Mouse (Mus musculus) heart, embryonic 13.5 days (tissue): ENCODE results near the gene Neurog1. TPM values are rescaled to one million over a fixed set of nuclear protein-coding genes. Genes with fewer than 3 reads are reported as not detected.

Experiments used
- ATAC-seq: fragments of 200-750 bp; cut with Nextera tagmentation; 2 replicates; pipeline ENCODE4 v1.8.0; 2017; ENCODE audit warnings: moderate TSS enrichment; ENCODE audit not compliant: insufficient number of reproducible peaks, low FRiP score, low TSS enrichment; ENCODE audit errors: extremely low read depth
- H3K27ac ChIP-seq: fragments of 300-500 bp; sonication (generic); replicated peaks from 2 replicates; pipeline ENCODE4 v1.5.1; 2015; ENCODE audit warnings: moderate library complexity, mild to moderate bottlenecking, inconsistent platforms
- H3K27me3 ChIP-seq: fragments of 300-500 bp; sonication (generic); replicated peaks from 2 replicates; pipeline ENCODE4 v1.6.1; 2015; ENCODE audit warnings: mild to moderate bottlenecking, inconsistent platforms
- H3K36me3 ChIP-seq: fragments of 300-500 bp; sonication (generic); 2 replicates; pipeline ENCODE4 v1.6.1; 2015; ENCODE audit warnings: mild to moderate bottlenecking, inconsistent platforms
- H3K4me1 ChIP-seq: fragments of 300-500 bp; sonication (generic); 2 replicates; pipeline ENCODE4 v1.6.1; 2015; ENCODE audit warnings: inconsistent platforms
- H3K4me2 ChIP-seq: fragments of 300-500 bp; sonication (generic); 2 replicates; pipeline ENCODE4 v1.6.1; 2015; ENCODE audit warnings: inconsistent platforms, mild to moderate bottlenecking, moderate library complexity
- H3K4me3 ChIP-seq: fragments of 300-500 bp; sonication (generic); 2 replicates; pipeline ENCODE4 v1.5.1; 2015; ENCODE audit warnings: moderate library complexity, mild to moderate bottlenecking, inconsistent platforms
- H3K9ac ChIP-seq: fragments of 300-500 bp; sonication (generic); 2 replicates; pipeline ENCODE4 v1.6.1; 2015; ENCODE audit warnings: inconsistent platforms, mild to moderate bottlenecking, moderate library complexity
- H3K9me3 ChIP-seq: fragments of 300-500 bp; sonication (generic); 2 replicates; pipeline ENCODE4 v1.6.1; 2016; ENCODE audit warnings: inconsistent platforms
- WGBS: fragments of 180-500 bp; shearing (Covaris S2); methylation state at CpG from one replicate; pipeline ENCODE4 v1.1.7; 2015; ENCODE audit warnings: mixed read lengths; 5-methylcytosine and 5-hydroxymethylcytosine counted together
- polyA plus RNA-seq: library from polyadenylated mRNA; unstranded; fragments of >200 nt; fragmentation: Nextera tagmentation; extraction: Ambion mirVana; gene quantifications from 2 replicates; pipeline ENCODE4 v1.2.1, GENCODE M21; 2015

Neurog1 gene
- polyA plus RNA-seq, 1 experiment from 2014 or later = not detected

DNA sequence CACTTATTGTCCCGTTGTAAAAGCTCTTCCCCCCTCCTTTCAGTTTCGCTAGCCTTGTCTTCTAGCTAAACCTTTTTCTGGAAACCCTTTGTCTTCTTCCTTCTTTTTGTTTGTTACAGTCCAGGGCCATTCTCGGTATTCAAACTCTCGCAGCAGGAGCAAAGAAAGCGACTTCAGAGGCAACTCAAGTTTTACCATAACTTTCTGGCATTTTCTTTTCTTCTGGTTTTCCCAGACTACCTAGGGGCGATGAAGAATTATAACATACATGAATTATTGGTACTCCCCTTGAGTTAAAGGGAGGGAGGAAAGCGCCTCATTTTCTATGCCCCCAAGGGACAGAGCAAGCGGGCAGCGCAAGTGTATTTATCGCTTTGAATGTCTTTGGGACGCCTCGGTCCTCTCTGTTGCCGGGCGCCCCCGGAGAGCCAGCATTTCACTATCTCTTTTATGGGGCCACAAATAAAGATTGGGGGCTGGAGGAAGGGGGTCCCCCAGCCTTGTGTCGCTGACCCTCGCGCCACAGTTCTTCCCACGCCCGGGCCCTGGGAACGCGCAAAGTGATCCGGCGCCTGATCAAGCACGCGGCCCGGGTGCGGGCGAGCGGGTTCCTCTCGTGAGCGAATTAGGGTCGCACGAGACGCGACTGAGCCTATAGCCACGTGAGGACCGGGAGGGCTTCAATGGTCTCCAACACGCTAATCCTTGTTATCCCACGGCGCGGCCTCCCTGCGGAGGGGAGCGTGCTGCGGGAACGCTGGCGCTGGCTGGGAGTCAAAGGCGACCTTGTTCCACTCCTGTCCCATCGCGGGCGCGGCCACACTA lies 6.4 kb upstream of the Neurog1 start:
- Histone ChIP-seq H3K9me3 (no peaks in the 10 kb centered on the region), H3K9ac (no peak overlapping the region), H3K27me3 (peaks cover 100% of the 10 kb centered on the region), H3K4me2 (peak overlapping the region; percentile 61), H3K36me3 (no peaks in the 10 kb centered on the region), H3K4me1 (peaks cover 9% of the 10 kb centered on the region), H3K27ac (no peak overlapping the region), H3K4me3 (peak overlapping the region; percentile 34)
- WGBS = 2% methylated on average over 52 of the region's 52 CpGs
- ATAC-seq = no peak

DNA sequence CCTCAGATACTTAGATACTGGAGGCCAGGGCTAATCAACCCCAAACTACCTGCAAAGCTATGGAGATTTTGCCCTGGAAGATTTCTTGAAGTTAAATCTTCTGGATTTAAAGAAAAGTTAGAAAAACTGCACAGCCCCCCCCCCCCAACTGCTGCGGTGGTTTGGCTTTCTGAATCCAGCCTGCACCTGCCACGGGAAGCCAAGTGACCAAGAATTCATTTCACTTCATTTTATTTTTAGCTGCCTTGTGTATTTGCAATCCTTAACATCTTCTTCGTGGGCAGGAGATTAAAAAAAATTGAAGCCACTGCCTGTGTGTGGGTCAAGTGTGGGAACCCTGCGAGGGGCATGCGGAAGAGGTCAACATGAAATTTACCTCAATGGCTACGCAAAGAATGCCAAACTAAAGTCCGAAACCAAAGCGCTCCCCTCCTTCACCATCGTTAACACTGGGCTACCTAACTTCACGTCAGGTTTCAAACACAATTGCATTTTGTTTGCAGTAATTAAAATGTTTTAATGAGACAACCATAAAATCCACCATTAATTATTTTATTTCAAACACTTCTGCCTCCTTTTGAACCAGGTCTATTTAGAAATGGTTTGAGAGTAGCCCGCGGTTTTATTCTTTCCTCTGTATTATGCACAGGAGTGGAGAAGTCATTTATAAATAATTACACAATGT lies 5.6 kb upstream of the Neurog1 start:
- peaks cover 9% of the 10 kb centered on the region for H3K4me1 ChIP-seq

GRCm38 (mm10) chr13:56256716-56257299 lies 4.8 kb upstream of the Neurog1 start:
- Histone ChIP-seq H3K27me3 (peaks cover 100% of the 10 kb centered on the region), H3K4me3 (no peak overlapping the region), H3K9me3 (no peaks in the 10 kb centered on the region), H3K36me3 (no peaks in the 10 kb centered on the region), H3K4me2 (no peak overlapping the region), H3K9ac (no peak overlapping the region), H3K4me1 (peaks cover 17% of the 10 kb centered on the region), H3K27ac (no peak overlapping the region)
- 19% methylated on average over 14 of the region's 14 CpGs for WGBS
- no peak for ATAC-seq

More for the DNA sequence above, 5.6 kb upstream of the Neurog1 start:
- Histone ChIP-seq H3K4me3 (no peak overlapping the region), H3K27ac (no peak overlapping the region), H3K27me3 (peaks cover 100% of the 10 kb centered on the region), H3K9ac (no peak overlapping the region), H3K9me3 (no peaks in the 10 kb centered on the region), H3K36me3 (no peaks in the 10 kb centered on the region), H3K4me2 (no peak overlapping the region)
- no peak for ATAC-seq
- WGBS = 8% methylated on average over 12 of the region's 12 CpGs

GRCm38 (mm10) chr13:56253379-56253778 lies 1.4 kb upstream of the Neurog1 start:
- WGBS = 16% methylated on average over 3 of the region's 3 CpGs
- Histone ChIP-seq H3K4me2 (no peak overlapping the region), H3K27me3 (peaks cover 100% of the 10 kb centered on the region), H3K4me3 (no peak overlapping the region), H3K27ac (no peak overlapping the region), H3K9me3 (no peaks in the 10 kb centered on the region), H3K4me1 (peaks cover 12% of the 10 kb centered on the region), H3K9ac (no peak overlapping the region), H3K36me3 (no peaks in the 10 kb centered on the region)
- ATAC-seq = no peak

DNA sequence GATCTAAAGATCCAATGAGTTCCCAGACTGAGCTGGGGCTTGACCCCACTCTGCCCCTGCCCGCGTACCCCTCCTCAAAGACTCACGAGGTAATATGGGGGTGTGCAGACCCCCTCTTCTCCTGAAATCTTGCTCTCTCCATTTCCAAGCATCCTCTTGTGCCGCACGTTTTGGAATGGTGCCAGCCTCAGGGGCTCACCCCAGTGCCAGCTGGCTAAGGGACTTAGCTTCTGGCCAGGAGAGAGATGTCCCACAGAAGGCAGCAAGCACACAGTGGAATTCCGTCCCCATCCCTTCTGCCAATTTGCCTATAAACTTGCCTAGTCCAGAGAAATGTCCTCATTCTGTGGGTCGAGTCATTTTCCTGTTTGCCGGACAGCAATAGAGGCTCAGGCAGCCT lies 820 bp upstream of the Neurog1 start:
- H3K4me2 ChIP-seq = peak overlapping the region; percentile 68
- peak overlapping the region; percentile 44; the same call in 1 of the 2 replicates for H3K4me3 ChIP-seq
- peaks cover 100% of the 10 kb centered on the region for H3K27me3 ChIP-seq
- no peak for ATAC-seq
- H3K4me1 ChIP-seq = peaks cover 11% of the 10 kb centered on the region
- H3K9ac ChIP-seq = no peak overlapping the region
- no peaks in the 10 kb centered on the region for H3K36me3 ChIP-seq
- 16% methylated on average over 8 of the region's 8 CpGs for WGBS
- no peaks in the 10 kb centered on the region for H3K9me3 ChIP-seq
- no peak overlapping the region for H3K27ac ChIP-seq

GRCm38 (mm10) chr13:56251176-56251923 lies 613 bp downstream of the Neurog1 start:
- WGBS = 1% methylated on average over 59 of the region's 59 CpGs
- Histone ChIP-seq H3K27me3 (peaks cover 100% of the 10 kb centered on the region), H3K9me3 (no peaks in the 10 kb centered on the region), H3K36me3 (no peaks in the 10 kb centered on the region), H3K4me3 (peak overlapping the region; percentile 44), H3K4me1 (peaks cover 11% of the 10 kb centered on the region), H3K9ac (no peak overlapping the region), H3K4me2 (peak overlapping the region; percentile 68), H3K27ac (no peak overlapping the region)
- ATAC-seq = no peak

- no peaks in the 10 kb centered on the region for H3K36me3 ChIP-seq
- 2% methylated on average over 10 of the region's 14 CpGs for WGBS
- H3K27me3 ChIP-seq = peaks cover 100% of the 10 kb centered on the region
- no peak for ATAC-seq
- no peak overlapping the region for H3K4me2 ChIP-seq
- no peaks in the 10 kb centered on the region for H3K9me3 ChIP-seq
- no peak overlapping the region for H3K9ac ChIP-seq
- H3K27ac ChIP-seq = no peak overlapping the region
- H3K4me1 ChIP-seq = peaks cover 11% of the 10 kb centered on the region
- H3K4me3 ChIP-seq = no peak overlapping the region
Measured at GRCm38 (mm10) chr13:56250551-56251161, 1.3 kb downstream of the Neurog1 start.

DNA sequence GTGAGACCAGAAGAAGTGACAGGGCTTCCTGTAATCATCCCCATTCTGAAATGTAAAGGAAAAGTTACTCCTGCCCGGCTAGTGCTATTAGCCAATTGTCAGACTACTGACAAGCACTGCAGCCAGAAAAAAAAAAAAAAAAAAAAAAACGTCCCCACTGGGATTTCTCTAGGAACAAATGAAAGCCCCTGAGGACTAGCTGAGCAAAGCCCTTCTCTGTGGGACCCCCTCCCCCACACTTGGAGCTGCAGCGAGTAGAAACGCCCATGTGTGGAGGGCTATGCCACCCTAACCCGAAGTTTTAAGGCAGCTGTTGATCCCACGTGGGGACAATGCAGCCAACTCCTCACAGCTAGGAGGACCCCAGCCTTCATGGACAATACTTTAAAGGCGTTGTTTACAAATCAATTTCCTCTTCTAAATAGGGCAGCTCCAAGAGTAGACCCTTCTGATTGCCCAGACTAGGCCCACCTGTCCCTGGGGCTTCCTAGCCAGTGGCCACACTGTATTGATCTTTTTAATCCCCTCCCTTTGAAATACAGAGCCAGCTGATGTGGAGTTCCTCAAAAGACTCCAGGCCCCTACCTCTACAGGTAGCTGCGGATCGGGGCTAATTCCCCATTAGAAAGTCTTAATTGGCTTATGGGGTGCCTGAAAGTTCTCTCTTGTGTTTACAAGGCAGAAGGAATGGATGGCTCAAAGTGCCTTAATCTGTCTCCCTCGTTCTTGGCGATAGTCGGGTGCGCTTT lies 2.2 kb downstream of the Neurog1 start:
- Histone ChIP-seq H3K4me1 (peaks cover 11% of the 10 kb centered on the region), H3K27me3 (peaks cover 96% of the 10 kb centered on the region), H3K36me3 (no peaks in the 10 kb centered on the region), H3K4me2 (no peak overlapping the region), H3K9ac (no peak overlapping the region), H3K9me3 (0 out of 2 replicates have a peak, but pooled peaks cover 3% of the 10 kb centered on the region), H3K27ac (no peak overlapping the region), H3K4me3 (no peak overlapping the region)
- no peak for ATAC-seq
- WGBS = 1% methylated on average over 13 of the region's 13 CpGs

GRCm38 (mm10) chr13:56243104-56243503 lies 8.9 kb downstream of the Neurog1 start:
- Histone ChIP-seq H3K4me2 (no peak overlapping the region), H3K27ac (no peak overlapping the region), H3K9me3 (peaks cover 5% of the 10 kb centered on the region; the same call in 1 of the 2 replicates), H3K9ac (no peak overlapping the region), H3K4me3 (no peak overlapping the region), H3K4me1 (0 out of 2 replicates have a peak, but pooled peaks cover 5% of the 10 kb centered on the region), H3K36me3 (no peaks in the 10 kb centered on the region), H3K27me3 (peaks cover 77% of the 10 kb centered on the region)
- 72% methylated on average over 5 of the region's 5 CpGs for WGBS
- ATAC-seq = no peak
